Mouse (Mus musculus): Measurements from ENCODE around the gene Slc28a3. TPM values are rescaled to one million over a fixed set of nuclear protein-coding genes. Genes with fewer than 3 reads are reported as not detected.

The Slc28a3 gene
- polyA plus RNA-seq, 1 experiment from 2014 or later: not detected

GRCm38 (mm10) chr13:58629365-58630050 is 18.8 kb upstream of the Slc28a3 start:
- no peak for ATAC-seq (ENCODE audit: low read depth)

DNA sequence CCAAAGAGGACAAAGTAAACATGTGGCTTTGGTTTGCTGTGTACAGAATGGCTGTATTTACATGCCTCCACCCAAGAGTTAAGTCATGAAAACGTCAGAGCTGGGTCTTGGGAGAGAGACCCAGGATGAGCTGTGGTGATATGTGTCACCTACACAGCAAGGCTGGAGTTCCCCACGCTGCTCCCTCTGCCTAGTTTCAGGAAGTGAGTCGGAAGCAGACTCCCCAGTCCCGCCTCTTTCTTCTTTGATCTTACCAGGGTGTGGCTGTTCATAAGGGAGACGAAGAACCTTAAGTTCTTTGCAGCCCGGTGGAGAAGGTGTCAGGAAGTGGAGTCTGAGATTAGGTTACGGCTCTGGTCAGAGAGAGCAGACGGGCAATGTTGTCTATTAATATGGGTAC is 12.0 kb upstream of the Slc28a3 start:
- H3K27ac ChIP-seq (ENCODE audit: low read depth, low read length): no peak overlapping the region
- no peak overlapping the region for H3K4me2 ChIP-seq (ENCODE audit: low read depth, low read length)
- no peaks in the 10 kb centered on the region for H3K9me3 ChIP-seq (ENCODE audit: control insufficient read depth, low read length)
- WGBS: 61% methylated on average over 8 of the region's 8 CpGs
- H3K36me3 ChIP-seq (ENCODE audit: control insufficient read depth, insufficient read depth, low read length): no peaks in the 10 kb centered on the region
- H3K9ac ChIP-seq (replicated peaks; ENCODE audit: low read depth, low read length): no peak overlapping the region
- H3K27me3 ChIP-seq (ENCODE audit: control insufficient read depth, insufficient read depth, low read length): no peaks in the 10 kb centered on the region
- no peaks in the 10 kb centered on the region for H3K4me1 ChIP-seq (ENCODE audit: control insufficient read depth, insufficient read depth, low read length)
- no peak for ATAC-seq (ENCODE audit: low read depth)
- H3K4me3 ChIP-seq (ENCODE audit: low read depth, low read length): no peak overlapping the region

More at GRCm38 (mm10) chr13:58629365-58630050, 18.8 kb upstream of the Slc28a3 start:
- H3K4me3 ChIP-seq (ENCODE audit: low read depth, low read length): no peak overlapping the region
- no peak overlapping the region for H3K4me2 ChIP-seq (ENCODE audit: low read depth, low read length)
- WGBS: 26% methylated on average over 13 of the region's 13 CpGs
- no peak overlapping the region for H3K9ac ChIP-seq (replicated peaks; ENCODE audit: low read depth, low read length)
- H3K9me3 ChIP-seq (ENCODE audit: control insufficient read depth, low read length): no peaks in the 10 kb centered on the region
- no peak overlapping the region for H3K27ac ChIP-seq (ENCODE audit: low read depth, low read length)
- no peaks in the 10 kb centered on the region for H3K27me3 ChIP-seq (ENCODE audit: control insufficient read depth, insufficient read depth, low read length)
- no peaks in the 10 kb centered on the region for H3K4me1 ChIP-seq (ENCODE audit: control insufficient read depth, insufficient read depth, low read length)
- no peaks in the 10 kb centered on the region for H3K36me3 ChIP-seq (ENCODE audit: control insufficient read depth, insufficient read depth, low read length)

- Histone ChIP-seq H3K27me3 (ENCODE audit: control insufficient read depth, insufficient read depth, low read length) (no peaks in the 10 kb centered on the region), H3K36me3 (ENCODE audit: control insufficient read depth, insufficient read depth, low read length) (no peaks in the 10 kb centered on the region), H3K4me2 (ENCODE audit: low read depth, low read length) (no peak overlapping the region), H3K9ac (replicated peaks; ENCODE audit: low read depth, low read length) (no peak overlapping the region), H3K27ac (ENCODE audit: low read depth, low read length) (no peak overlapping the region), H3K4me3 (ENCODE audit: low read depth, low read length) (no peak overlapping the region), H3K4me1 (ENCODE audit: control insufficient read depth, insufficient read depth, low read length) (no peaks in the 10 kb centered on the region), H3K9me3 (ENCODE audit: control insufficient read depth, low read length) (no peaks in the 10 kb centered on the region)
- no peak for ATAC-seq (ENCODE audit: low read depth)
- 85% methylated on average over 5 of the region's 5 CpGs for WGBS
Observed at GRCm38 (mm10) chr13:58619301-58619700, 8.6 kb upstream of the Slc28a3 start.

- no peak overlapping the region for H3K9ac ChIP-seq (replicated peaks; ENCODE audit: low read depth, low read length)
- no peaks in the 10 kb centered on the region for H3K9me3 ChIP-seq (ENCODE audit: control insufficient read depth, low read length)
- no peak overlapping the region for H3K4me2 ChIP-seq (ENCODE audit: low read depth, low read length)
- no peak for ATAC-seq (ENCODE audit: low read depth)
- H3K4me1 ChIP-seq (ENCODE audit: control insufficient read depth, insufficient read depth, low read length): no peaks in the 10 kb centered on the region
- H3K27me3 ChIP-seq (ENCODE audit: control insufficient read depth, insufficient read depth, low read length): no peaks in the 10 kb centered on the region
- 13% methylated on average over 7 of the region's 7 CpGs for WGBS
- H3K27ac ChIP-seq (ENCODE audit: low read depth, low read length): no peak overlapping the region
- H3K4me3 ChIP-seq (ENCODE audit: low read depth, low read length): no peak overlapping the region
- H3K36me3 ChIP-seq (ENCODE audit: control insufficient read depth, insufficient read depth, low read length): no peaks in the 10 kb centered on the region
Observed at GRCm38 (mm10) chr13:58610059-58610458, 618 bp downstream of the Slc28a3 start.

DNA sequence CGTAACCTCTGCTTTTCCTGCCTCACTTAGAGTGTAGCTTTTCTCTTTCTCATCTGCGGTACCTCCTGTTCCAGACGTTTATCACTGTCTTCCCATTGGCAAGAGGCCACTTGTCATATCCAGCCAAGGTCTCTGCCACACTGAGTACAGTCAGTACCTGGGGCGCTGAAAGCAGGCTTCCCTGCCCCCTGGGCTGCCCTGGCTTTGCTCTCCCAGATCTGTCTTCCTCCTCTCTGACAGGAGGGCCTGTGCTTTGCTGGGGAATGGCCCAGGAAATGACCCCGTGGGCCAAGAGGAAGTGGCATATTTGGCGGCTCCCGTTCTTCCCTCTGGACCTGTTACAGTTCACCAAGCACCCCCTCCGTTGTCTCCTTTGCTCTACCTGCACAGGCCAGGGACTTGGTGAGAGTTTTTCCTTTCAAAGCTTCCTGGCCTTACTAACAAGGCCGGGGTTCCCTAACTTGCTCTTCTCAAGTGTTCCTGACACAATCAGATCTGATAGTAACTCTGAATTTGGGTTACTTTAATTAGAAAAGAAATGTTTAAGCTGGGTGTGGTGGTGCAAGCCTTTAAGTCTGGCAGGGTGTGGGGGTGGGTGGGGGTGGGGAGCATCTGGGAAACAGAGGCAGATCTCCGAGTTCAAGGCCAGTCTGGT is 9.3 kb downstream of the Slc28a3 start:
- ATAC-seq (ENCODE audit: low read depth): no peak
- 62% methylated on average over 10 of the region's 10 CpGs for WGBS
- Histone ChIP-seq H3K27ac (ENCODE audit: low read depth, low read length) (no peak overlapping the region), H3K4me1 (ENCODE audit: control insufficient read depth, insufficient read depth, low read length) (no peaks in the 10 kb centered on the region), H3K4me2 (ENCODE audit: low read depth, low read length) (no peak overlapping the region), H3K27me3 (ENCODE audit: control insufficient read depth, insufficient read depth, low read length) (no peaks in the 10 kb centered on the region), H3K9ac (replicated peaks; ENCODE audit: low read depth, low read length) (no peak overlapping the region), H3K4me3 (ENCODE audit: low read depth, low read length) (no peak overlapping the region), H3K36me3 (ENCODE audit: control insufficient read depth, insufficient read depth, low read length) (no peaks in the 10 kb centered on the region), H3K9me3 (ENCODE audit: control insufficient read depth, low read length) (no peaks in the 10 kb centered on the region)

GRCm38 (mm10) chr13:58598578-58598977 is 12.1 kb downstream of the Slc28a3 start:
- no peak overlapping the region for H3K4me3 ChIP-seq (ENCODE audit: low read depth, low read length)
- no peaks in the 10 kb centered on the region for H3K4me1 ChIP-seq (ENCODE audit: control insufficient read depth, insufficient read depth, low read length)
- H3K9me3 ChIP-seq (ENCODE audit: control insufficient read depth, low read length): no peaks in the 10 kb centered on the region
- no peaks in the 10 kb centered on the region for H3K36me3 ChIP-seq (ENCODE audit: control insufficient read depth, insufficient read depth, low read length)
- H3K27me3 ChIP-seq (ENCODE audit: control insufficient read depth, insufficient read depth, low read length): no peaks in the 10 kb centered on the region
- no peak overlapping the region for H3K9ac ChIP-seq (replicated peaks; ENCODE audit: low read depth, low read length)
- 70% methylated on average over 4 of the region's 4 CpGs for WGBS
- ATAC-seq (ENCODE audit: low read depth): no peak
- H3K27ac ChIP-seq (ENCODE audit: low read depth, low read length): no peak overlapping the region
- no peak overlapping the region for H3K4me2 ChIP-seq (ENCODE audit: low read depth, low read length)

GRCm38 (mm10) chr13:58593129-58593528 is 17.5 kb downstream of the Slc28a3 start:
- H3K9ac ChIP-seq (replicated peaks; ENCODE audit: low read depth, low read length): no peak overlapping the region
- ATAC-seq (ENCODE audit: low read depth): no peak
- 34% methylated on average over 7 of the region's 7 CpGs for WGBS
- peaks cover 3% of the 10 kb centered on the region; the same call in 1 of the 2 replicates for H3K4me1 ChIP-seq (ENCODE audit: control insufficient read depth, insufficient read depth, low read length)
- no peak overlapping the region for H3K4me3 ChIP-seq (ENCODE audit: low read depth, low read length)
- no peaks in the 10 kb centered on the region for H3K9me3 ChIP-seq (ENCODE audit: control insufficient read depth, low read length)
- H3K36me3 ChIP-seq (ENCODE audit: control insufficient read depth, insufficient read depth, low read length): no peaks in the 10 kb centered on the region
- no peak overlapping the region for H3K27ac ChIP-seq (ENCODE audit: low read depth, low read length)
- no peak overlapping the region for H3K4me2 ChIP-seq (ENCODE audit: low read depth, low read length)
- H3K27me3 ChIP-seq (ENCODE audit: control insufficient read depth, insufficient read depth, low read length): no peaks in the 10 kb centered on the region

DNA sequence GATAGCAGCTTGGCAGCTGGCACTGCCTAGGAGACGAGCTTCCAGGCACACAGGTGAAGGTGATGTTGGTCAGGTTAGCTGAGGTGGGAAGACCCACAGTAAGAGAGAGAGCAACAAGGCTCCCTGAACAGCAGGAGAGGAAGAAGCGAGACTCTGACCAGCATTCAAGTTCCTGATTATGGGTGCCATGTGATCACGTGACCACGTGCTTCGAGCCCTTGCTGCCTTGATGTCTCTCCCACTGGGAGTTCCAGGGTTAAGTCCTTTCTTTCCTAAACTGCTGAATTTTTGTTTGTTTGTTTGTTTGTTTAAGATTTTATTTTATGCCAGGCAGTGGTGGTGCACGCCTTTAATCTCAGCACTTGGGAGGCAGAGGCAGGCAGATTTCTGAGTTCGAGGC is 18.8 kb downstream of the Slc28a3 start:
- Histone ChIP-seq H3K9me3 (ENCODE audit: control insufficient read depth, low read length) (no peaks in the 10 kb centered on the region), H3K36me3 (ENCODE audit: control insufficient read depth, insufficient read depth, low read length) (no peaks in the 10 kb centered on the region), H3K4me1 (ENCODE audit: control insufficient read depth, insufficient read depth, low read length) (peaks cover 3% of the 10 kb centered on the region; the same call in 1 of the 2 replicates), H3K4me2 (ENCODE audit: low read depth, low read length) (no peak overlapping the region), H3K9ac (replicated peaks; ENCODE audit: low read depth, low read length) (no peak overlapping the region), H3K4me3 (ENCODE audit: low read depth, low read length) (no peak overlapping the region), H3K27ac (ENCODE audit: low read depth, low read length) (no peak overlapping the region), H3K27me3 (ENCODE audit: control insufficient read depth, insufficient read depth, low read length) (no peaks in the 10 kb centered on the region)
- no peak for ATAC-seq (ENCODE audit: low read depth)
- WGBS: 90% methylated on average over 7 of the region's 7 CpGs

- H3K36me3 ChIP-seq (ENCODE audit: control insufficient read depth, insufficient read depth, low read length): no peaks in the 10 kb centered on the region
- peaks cover 3% of the 10 kb centered on the region; the same call in 1 of the 2 replicates for H3K4me1 ChIP-seq (ENCODE audit: control insufficient read depth, insufficient read depth, low read length)
- no peak overlapping the region for H3K4me2 ChIP-seq (ENCODE audit: low read depth, low read length)
- no peak overlapping the region for H3K4me3 ChIP-seq (ENCODE audit: low read depth, low read length)
- 51% methylated on average over 6 of the region's 6 CpGs for WGBS
- H3K27ac ChIP-seq (ENCODE audit: low read depth, low read length): no peak overlapping the region
- no peak for ATAC-seq (ENCODE audit: low read depth)
- H3K27me3 ChIP-seq (ENCODE audit: control insufficient read depth, insufficient read depth, low read length): no peaks in the 10 kb centered on the region
- no peaks in the 10 kb centered on the region for H3K9me3 ChIP-seq (ENCODE audit: control insufficient read depth, low read length)
- no peak overlapping the region for H3K9ac ChIP-seq (replicated peaks; ENCODE audit: low read depth, low read length)
Observed at GRCm38 (mm10) chr13:58590630-58591029, 20.0 kb downstream of the Slc28a3 start.

All from neural tube, embryonic 14.5 days (tissue).